ENCODE assay signal across 8 mouse cellular contexts in the genomic region with DNA sequence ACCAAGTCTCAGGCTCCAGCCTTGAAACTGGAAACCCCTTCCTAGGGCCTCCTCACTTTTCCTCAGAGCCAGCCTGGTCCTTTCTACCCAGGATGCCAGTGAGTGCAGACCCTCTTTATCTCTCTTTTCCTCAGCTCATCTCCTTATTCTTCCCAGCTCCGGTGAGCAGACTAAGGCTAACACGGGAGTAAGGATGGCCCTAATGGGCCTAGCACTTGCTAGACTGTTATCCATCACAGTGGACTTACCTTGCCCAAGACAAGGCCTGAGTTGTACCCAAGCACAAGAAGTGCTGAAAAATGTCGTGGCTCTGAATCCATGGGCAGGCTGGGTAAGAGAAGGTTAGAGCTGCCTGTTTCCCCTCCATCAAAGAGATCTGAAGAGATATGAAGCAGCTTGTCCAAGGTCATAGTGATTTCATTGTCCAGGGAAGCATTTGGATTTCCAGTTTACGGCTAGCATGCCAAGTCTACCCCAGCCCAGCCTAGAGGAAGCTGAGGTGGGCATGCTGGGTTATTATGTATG. TPM values are rescaled to one million over a fixed set of nuclear protein-coding genes. Genes with fewer than 3 reads are reported as not detected.
DNase-seq lines count a peak whose midpoint lies in the region; ATAC-seq and TF ChIP-seq lines count a peak whose summit lies in the region.

No protein-coding gene starts in this region.

- H3K27ac ChIP-seq in heart, adult 2 months = peak overlapping the region; percentile 94
- no peak overlapping the region for H3K27ac ChIP-seq in forebrain, embryonic 14.5 days (ENCODE audit: low read depth, low read length)
- H3K27ac ChIP-seq in liver, embryonic 14.5 days = no peak overlapping the region

- H3K4me2 ChIP-seq in forebrain, embryonic 14.5 days (ENCODE audit: low read length) = peak overlapping the region; percentile 92
- peak overlapping the region; percentile 91 for H3K4me2 ChIP-seq in liver, embryonic 14.5 days (ENCODE audit: low read depth)

- H3K79me2 ChIP-seq in heart, adult 2 months (replicated peaks; ENCODE audit: control insufficient read depth, insufficient read depth, low read length) = peaks cover 11% of the 10 kb centered on the region
- H3K79me2 ChIP-seq in C2C12 (ENCODE audit: control insufficient read depth, insufficient read depth) = peaks cover 64% of the 10 kb centered on the region

- ATAC-seq in forebrain, embryonic 14.5 days = no peak
- ATAC-seq in liver, embryonic 14.5 days (ENCODE audit: insufficient read depth) = no peak

- H3K27me3 ChIP-seq in heart, adult 2 months (ENCODE audit: control insufficient read depth, insufficient read depth, low read length) = no peaks in the 10 kb centered on the region
- no peaks in the 10 kb centered on the region for H3K27me3 ChIP-seq in C2C12 (ENCODE audit: control insufficient read depth, insufficient read depth, insufficient read length)
- no peaks in the 10 kb centered on the region for H3K27me3 ChIP-seq in forebrain, embryonic 14.5 days (replicated peaks; ENCODE audit: control insufficient read depth, insufficient read depth, low read length)
- H3K27me3 ChIP-seq in liver, embryonic 14.5 days (ENCODE audit: control insufficient read depth, insufficient read depth, low read length) = no peaks in the 10 kb centered on the region

- no peak for DNase-seq in heart, adult 2 months
- no peak for DNase-seq in heart, postnatal 14 days
- no peak for DNase-seq in forebrain, embryonic 14.5 days (ENCODE audit: low spot score)
- no peak for DNase-seq in liver, embryonic 14.5 days (ENCODE audit: low read depth in 3 of 3, low spot score in 3 of 3)
- no peak for DNase-seq in B cell, adult 2 months
- DNase-seq in layer of hippocampus, postnatal 14 days (ENCODE audit: low spot score in 2 of 2) = no peak
- no peak for DNase-seq in layer of hippocampus, adult 11-12 months (ENCODE audit: low spot score)

- peaks cover 60% of the 10 kb centered on the region for H3K79me3 ChIP-seq in C2C12 (ENCODE audit: low read depth)

- intact Hi-C loops in heart, adult 2 months (cut with DNase I) = no loop called here
- intact Hi-C loops in heart, postnatal 14 days (cut with DNase I) = loop anchor here (5.0 kb wide), 1 partner anchor 37 kb away; no protein-coding TSS in a partner anchor

- TF ChIP-seq EP300 in heart, adult 2 months (IDR thresholded peaks at IDR 0.05; ENCODE audit: insufficient read depth, low read depth, low read length) = no peak
- TF ChIP-seq EP300 in liver, embryonic 14.5 days (IDR thresholded peaks at IDR 0.05; ENCODE audit: low read depth) = no peak

- no peak for TF ChIP-seq POLR2A in heart, adult 2 months (IDR thresholded peaks at IDR 0.05; ENCODE audit: insufficient read depth, low read depth, low read length)

- 27% methylated on average over 4 of the region's 4 CpGs for WGBS in heart, adult 2 months
- WGBS in forebrain, embryonic 14.5 days = 65% methylated on average over 4 of the region's 4 CpGs
- 46% methylated on average over 4 of the region's 4 CpGs for WGBS in liver, embryonic 14.5 days (ENCODE audit: insufficient replicate concordance)

- peak overlapping the region; percentile 41 for H3ac ChIP-seq in C2C12 (ENCODE audit: control insufficient read depth, insufficient read length, low read depth)

- H3K4me1 ChIP-seq in heart, adult 2 months (ENCODE audit: control insufficient read depth, insufficient read depth, low read length) = peaks cover 12% of the 10 kb centered on the region
- H3K4me1 ChIP-seq in forebrain, embryonic 14.5 days (ENCODE audit: control insufficient read depth, insufficient read depth, low read length) = peaks cover 9% of the 10 kb centered on the region; the same call in 1 of the 2 replicates
- peaks cover 17 to 34% of the 10 kb centered on the region in 2 experiments for H3K4me1 ChIP-seq in liver, embryonic 14.5 days (replicated peaks; ENCODE audit: control insufficient read depth in 2 of 2, insufficient read depth in 2 of 2, low read length in 1 of 2)

- H3K9ac ChIP-seq in heart, adult 2 months (ENCODE audit: low read depth, low read length) = peak overlapping the region; percentile 100
- H3K9ac ChIP-seq in forebrain, embryonic 14.5 days (ENCODE audit: low read length) = no peak overlapping the region
- H3K9ac ChIP-seq in liver, embryonic 14.5 days (replicated peaks) = no peak overlapping the region; the same call in 1 of the 2 replicates

- TF ChIP-seq CTCF in heart, adult 2 months (IDR thresholded peaks at IDR 0.05) = no peak
- no peak for TF ChIP-seq CTCF in C2C12 (IDR thresholded peaks at IDR 0.05; ENCODE audit: control insufficient read depth, insufficient read depth, insufficient read length)
- no peak for TF ChIP-seq CTCF in liver, embryonic 14.5 days (IDR thresholded peaks at IDR 0.05; ENCODE audit: low read depth)

- H3K4me3 ChIP-seq in heart, adult 2 months = peak overlapping the region; percentile 72
- peak overlapping the region; percentile 96 for H3K4me3 ChIP-seq in C2C12 (ENCODE audit: insufficient read depth, poor library complexity, severe bottlenecking)
- peak overlapping the region; percentile 97; the same call in 1 of the 2 replicates for H3K4me3 ChIP-seq in forebrain, embryonic 14.5 days (ENCODE audit: low read depth, low read length)
- H3K4me3 ChIP-seq in liver, embryonic 14.5 days (ENCODE audit: insufficient read depth in 1 of 2, low read depth in 2 of 2, low read length in 2 of 2) = peak overlapping the region; percentile 74 to 94

- peaks cover 7% of the 10 kb centered on the region; the same call in 1 of the 2 replicates for H3K36me3 ChIP-seq in heart, adult 2 months (ENCODE audit: control insufficient read depth, insufficient read depth, low read length)
- peaks cover 34% of the 10 kb centered on the region for H3K36me3 ChIP-seq in C2C12 (ENCODE audit: control insufficient read depth, insufficient read depth)
- no peaks in the 10 kb centered on the region for H3K36me3 ChIP-seq in forebrain, embryonic 14.5 days (ENCODE audit: control insufficient read depth, insufficient read depth, low read length)
- no peaks in the 10 kb centered on the region for H3K36me3 ChIP-seq in liver, embryonic 14.5 days (replicated peaks; ENCODE audit: control insufficient read depth, insufficient read depth, low read depth)

- H3K9me3 ChIP-seq in forebrain, embryonic 14.5 days (replicated peaks; ENCODE audit: control insufficient read depth, low read length) = no peaks in the 10 kb centered on the region
- no peaks in the 10 kb centered on the region for H3K9me3 ChIP-seq in liver, embryonic 14.5 days (ENCODE audit: control insufficient read depth, low read length)

TF ChIP-seq in C2C12, 6 proteins besides CTCF, POLR2A, EP300 and RAD21:
- TF ChIP-seq FOSL1 (IDR thresholded peaks at IDR 0.05; ENCODE audit: insufficient read depth, low read length, poor library complexity, severe bottlenecking) (no peak), MYOD1 (IDR thresholded peaks at IDR 0.05; ENCODE audit: control insufficient read depth, insufficient read length, low read depth) (no peak), CEBPB (IDR thresholded peaks at IDR 0.05; ENCODE audit: low read depth) (no peak), MYOG (IDR thresholded peaks at IDR 0.05; ENCODE audit: control insufficient read depth, extremely low read depth, insufficient read length) (no peak), USF1 (IDR thresholded peaks at IDR 0.05; ENCODE audit: low read depth) (no peak), MAX (IDR thresholded peaks at IDR 0.05) (no peak)

RNA-seq across cellular contexts. Expression of a gene that starts 1.3 kb away (rescaled TPM):
- 100 to 1,000 TPM; 200 to 222 TPM for total RNA-seq in heart, adult 2 months (2021)
- 133 and 177 TPM in 2 replicates for polyA plus RNA-seq in heart, adult 2 months (2012; rRNA removed)
- 100 to 1,000 TPM; 215 to 219 TPM for total RNA-seq in heart, postnatal 14 days (2021)
- polyA plus RNA-seq in C2C12 (2012; fragmentation: generic; extraction: Trizol) = 61.1 TPM
- 6.3 and 7.7 TPM in 2 replicates for polyA plus RNA-seq in forebrain, embryonic 14.5 days (2014; fragmentation: Nextera tagmentation; extraction: Ambion mirVana)
- polyA plus RNA-seq in liver, embryonic 14.5 days (2012; rRNA removed) = 28.2 and 29.5 TPM in 2 replicates
- polyA plus RNA-seq in liver, embryonic 14.5 days (2014; fragmentation: Nextera tagmentation; extraction: Ambion mirVana) = 14.3 and 20.3 TPM in 2 replicates
- 10 to 100 TPM; 68.8 to 72.7 TPM for total RNA-seq in layer of hippocampus, postnatal 14 days (2021)

RNA-seq across cellular contexts. Expression of a gene that starts 31.2 kb away (rescaled TPM):
- total RNA-seq in heart, adult 2 months (2021) = under 1 TPM; 0.23 to 0.32 TPM
- 0.27 and 0.38 TPM in 2 replicates for polyA plus RNA-seq in heart, adult 2 months (2012; rRNA removed)
- under 1 TPM; 0.37 to 0.50 TPM for total RNA-seq in heart, postnatal 14 days (2021)
- polyA plus RNA-seq in C2C12 (2012; fragmentation: generic; extraction: Trizol) = 0.01 TPM
- polyA plus RNA-seq in forebrain, embryonic 14.5 days (2014; fragmentation: Nextera tagmentation; extraction: Ambion mirVana) = 2.3 and 3.2 TPM in 2 replicates
- polyA plus RNA-seq in liver, embryonic 14.5 days (2012; rRNA removed) = 12.7 and 13.1 TPM in 2 replicates
- polyA plus RNA-seq in liver, embryonic 14.5 days (2014; fragmentation: Nextera tagmentation; extraction: Ambion mirVana) = 10.2 and 12.6 TPM in 2 replicates
- total RNA-seq in layer of hippocampus, postnatal 14 days (2021) = 10 to 100 TPM; 19.1 to 20.2 TPM

RNA-seq across cellular contexts. Expression of a gene that starts 39.9 kb away (rescaled TPM):
- total RNA-seq in heart, adult 2 months (2021) = 10 to 100 TPM; 82.7 to 88.9 TPM
- 43.9 and 78.5 TPM in 2 replicates for polyA plus RNA-seq in heart, adult 2 months (2012; rRNA removed)
- total RNA-seq in heart, postnatal 14 days (2021) = 10 to 100 TPM; 72.8 to 77.6 TPM
- 1.4 TPM for polyA plus RNA-seq in C2C12 (2012; fragmentation: generic; extraction: Trizol)
- 5.1 and 6.0 TPM in 2 replicates for polyA plus RNA-seq in forebrain, embryonic 14.5 days (2014; fragmentation: Nextera tagmentation; extraction: Ambion mirVana)
- 0.95 and 0.98 TPM in 2 replicates for polyA plus RNA-seq in liver, embryonic 14.5 days (2012; rRNA removed)
- 0.56 and 0.71 TPM in 2 replicates for polyA plus RNA-seq in liver, embryonic 14.5 days (2014; fragmentation: Nextera tagmentation; extraction: Ambion mirVana)
- total RNA-seq in layer of hippocampus, postnatal 14 days (2021) = 100 to 1,000 TPM; 122 TPM
